Mouse (Mus musculus): ENCODE measurements around the gene Nek10. TPM values are rescaled to one million over a fixed set of nuclear protein-coding genes. Genes with fewer than 3 reads are reported as not detected.
"Not testable (repeated sequence)": the region's sequence is repeated elsewhere in the genome, so short reads cannot be mapped to it uniquely, and the experiment has no call there.

Nek10 gene
- polyA plus RNA-seq (2011; ENCODE audit: insufficient read depth, insufficient read length, low read depth, missing spikeins), result 0.12 and 0.55 TPM in 2 replicates

DNA sequence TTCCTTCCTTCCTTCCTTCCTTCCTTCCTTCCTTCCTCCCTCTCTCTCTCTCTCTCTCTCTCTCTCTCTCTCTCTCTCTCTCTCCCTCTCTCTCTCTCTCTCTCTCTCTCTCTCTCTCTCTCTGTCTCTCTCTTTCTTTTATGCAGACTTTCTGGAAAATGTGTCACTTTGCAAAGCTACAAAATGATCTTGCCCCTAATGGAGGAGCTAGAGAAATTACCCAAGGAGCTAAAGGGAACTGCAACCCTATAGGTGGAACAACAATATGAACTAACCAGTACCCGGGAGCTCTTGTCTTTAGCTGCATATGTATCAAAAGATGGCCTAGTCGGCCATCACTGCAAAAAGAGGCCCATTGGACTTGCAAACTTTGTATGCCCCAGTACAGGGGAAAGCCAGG, at the start of gene Nek10:
Nek10 (plus strand) TSS at position 301 of the 400 bp plus-strand sequence.
- not testable (repeated sequence) for H3K4me1 ChIP-seq (ENCODE audit: control insufficient read depth, insufficient read depth, low read length); H3K9me3 ChIP-seq (replicated peaks; ENCODE audit: control insufficient read depth, insufficient read depth, low read length, poor library complexity, severe bottlenecking); H3K36me3 ChIP-seq (ENCODE audit: control insufficient read depth, insufficient read depth, low read length, poor library complexity, severe bottlenecking); H3K27me3 ChIP-seq (ENCODE audit: control insufficient read depth, insufficient read depth, low read length, poor library complexity, severe bottlenecking); H3K4me3 ChIP-seq (ENCODE audit: low read depth, low read length); H3K27ac ChIP-seq (ENCODE audit: insufficient read depth, low read length); H3K9ac ChIP-seq (ENCODE audit: low read depth, poor library complexity, severe bottlenecking)

DNA sequence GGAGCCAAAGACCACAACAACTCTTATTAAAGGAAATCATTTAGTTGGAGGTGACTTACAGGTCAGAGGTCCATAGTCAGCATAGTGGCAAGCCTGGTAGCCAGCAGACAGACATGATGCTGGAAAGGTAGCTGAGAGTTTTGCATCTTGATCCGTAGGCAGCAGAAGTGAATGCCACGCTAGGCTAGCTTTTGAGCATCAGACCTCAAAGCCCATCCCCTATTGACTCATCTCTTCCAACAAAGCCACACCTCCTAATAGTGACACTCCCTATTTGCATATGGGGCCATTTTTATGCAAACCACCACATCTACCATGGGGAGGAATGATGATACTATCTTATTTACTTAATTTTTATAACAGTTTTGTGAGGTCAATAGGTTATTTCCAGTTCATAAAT, 22.0 kb upstream of the Nek10 start:
- Histone ChIP-seq H3K27ac (ENCODE audit: insufficient read depth, low read length) (no peak overlapping the region), H3K4me3 (ENCODE audit: low read depth, low read length) (no peak overlapping the region), H3K9me3 (replicated peaks; ENCODE audit: control insufficient read depth, insufficient read depth, low read length, poor library complexity, severe bottlenecking) (no peaks in the 10 kb centered on the region), H3K4me1 (ENCODE audit: control insufficient read depth, insufficient read depth, low read length) (no peaks in the 10 kb centered on the region), H3K27me3 (ENCODE audit: control insufficient read depth, insufficient read depth, low read length, poor library complexity, severe bottlenecking) (no peaks in the 10 kb centered on the region), H3K36me3 (ENCODE audit: control insufficient read depth, insufficient read depth, low read length, poor library complexity, severe bottlenecking) (peaks cover 6% of the 10 kb centered on the region), H3K9ac (ENCODE audit: low read depth, poor library complexity, severe bottlenecking) (no peak overlapping the region)
- TF ChIP-seq EP300 (IDR thresholded peaks at IDR 0.05; ENCODE audit: insufficient read depth, low read depth, low read length), result no peak
- TF ChIP-seq POLR2A (IDR thresholded peaks at IDR 0.05; ENCODE audit: insufficient read depth, low read length), result no peak
- no peak for TF ChIP-seq CTCF (IDR thresholded peaks at IDR 0.05; ENCODE audit: low read depth, low read length)

DNA sequence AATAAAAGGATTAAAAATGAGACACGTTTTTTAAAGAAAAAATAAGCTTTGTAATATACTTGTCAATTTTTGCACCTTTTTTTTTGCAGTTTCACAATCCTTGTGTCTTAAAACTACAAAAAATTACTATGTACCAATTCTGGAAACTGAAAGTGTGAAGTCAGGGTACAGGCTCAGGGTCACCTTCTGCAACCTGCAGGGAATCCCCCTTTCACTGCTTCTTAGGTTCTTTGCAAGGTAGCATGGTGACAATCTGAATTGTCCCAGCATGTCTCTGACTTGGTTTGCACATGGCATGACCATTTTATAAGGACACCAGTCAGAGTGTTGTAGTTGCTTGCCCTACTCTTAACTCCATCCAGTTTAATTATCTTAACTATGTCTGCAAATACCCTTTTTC, 19.0 kb upstream of the Nek10 start:
- Histone ChIP-seq H3K9me3 (replicated peaks; ENCODE audit: control insufficient read depth, insufficient read depth, low read length, poor library complexity, severe bottlenecking) (peaks cover 7% of the 10 kb centered on the region), H3K4me1 (ENCODE audit: control insufficient read depth, insufficient read depth, low read length) (no peaks in the 10 kb centered on the region), H3K9ac (ENCODE audit: low read depth, poor library complexity, severe bottlenecking) (no peak overlapping the region), H3K36me3 (ENCODE audit: control insufficient read depth, insufficient read depth, low read length, poor library complexity, severe bottlenecking) (peaks cover 14% of the 10 kb centered on the region), H3K4me3 (ENCODE audit: low read depth, low read length) (no peak overlapping the region), H3K27me3 (ENCODE audit: control insufficient read depth, insufficient read depth, low read length, poor library complexity, severe bottlenecking) (no peaks in the 10 kb centered on the region), H3K27ac (ENCODE audit: insufficient read depth, low read length) (no peak overlapping the region)
- no peak for TF ChIP-seq POLR2A (IDR thresholded peaks at IDR 0.05; ENCODE audit: insufficient read depth, low read length)
- TF ChIP-seq EP300 (IDR thresholded peaks at IDR 0.05; ENCODE audit: insufficient read depth, low read depth, low read length), result no peak
- TF ChIP-seq CTCF (IDR thresholded peaks at IDR 0.05; ENCODE audit: low read depth, low read length), result no peak

DNA sequence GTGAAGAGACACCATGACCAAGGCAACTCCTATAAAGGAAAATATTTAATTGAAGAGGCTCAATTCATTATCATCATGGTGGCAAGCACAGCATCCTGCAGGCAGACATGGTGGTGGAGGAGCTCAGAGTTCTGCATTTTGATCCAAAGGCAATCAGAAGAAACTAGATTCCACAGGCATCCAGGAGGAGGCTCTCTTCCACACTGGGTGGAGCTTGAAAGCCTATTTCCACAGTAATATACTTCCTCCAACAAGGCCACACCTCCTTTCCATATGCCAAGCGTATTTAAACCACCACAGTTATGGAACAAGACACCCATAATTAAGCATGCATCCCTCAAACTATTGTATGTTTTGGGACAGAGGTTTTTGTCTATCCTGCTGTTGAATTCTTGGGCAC, 16.2 kb upstream of the Nek10 start:
- no peak for TF ChIP-seq CTCF (IDR thresholded peaks at IDR 0.05; ENCODE audit: low read depth, low read length)
- no peak overlapping the region for H3K27ac ChIP-seq (ENCODE audit: insufficient read depth, low read length)
- no peak overlapping the region for H3K4me3 ChIP-seq (ENCODE audit: low read depth, low read length)
- no peaks in the 10 kb centered on the region for H3K27me3 ChIP-seq (ENCODE audit: control insufficient read depth, insufficient read depth, low read length, poor library complexity, severe bottlenecking)
- H3K4me1 ChIP-seq (ENCODE audit: control insufficient read depth, insufficient read depth, low read length), result no peaks in the 10 kb centered on the region
- H3K9ac ChIP-seq (ENCODE audit: low read depth, poor library complexity, severe bottlenecking), result no peak overlapping the region
- peaks cover 17% of the 10 kb centered on the region for H3K36me3 ChIP-seq (ENCODE audit: control insufficient read depth, insufficient read depth, low read length, poor library complexity, severe bottlenecking)
- H3K9me3 ChIP-seq (replicated peaks; ENCODE audit: control insufficient read depth, insufficient read depth, low read length, poor library complexity, severe bottlenecking), result peaks cover 7% of the 10 kb centered on the region

DNA sequence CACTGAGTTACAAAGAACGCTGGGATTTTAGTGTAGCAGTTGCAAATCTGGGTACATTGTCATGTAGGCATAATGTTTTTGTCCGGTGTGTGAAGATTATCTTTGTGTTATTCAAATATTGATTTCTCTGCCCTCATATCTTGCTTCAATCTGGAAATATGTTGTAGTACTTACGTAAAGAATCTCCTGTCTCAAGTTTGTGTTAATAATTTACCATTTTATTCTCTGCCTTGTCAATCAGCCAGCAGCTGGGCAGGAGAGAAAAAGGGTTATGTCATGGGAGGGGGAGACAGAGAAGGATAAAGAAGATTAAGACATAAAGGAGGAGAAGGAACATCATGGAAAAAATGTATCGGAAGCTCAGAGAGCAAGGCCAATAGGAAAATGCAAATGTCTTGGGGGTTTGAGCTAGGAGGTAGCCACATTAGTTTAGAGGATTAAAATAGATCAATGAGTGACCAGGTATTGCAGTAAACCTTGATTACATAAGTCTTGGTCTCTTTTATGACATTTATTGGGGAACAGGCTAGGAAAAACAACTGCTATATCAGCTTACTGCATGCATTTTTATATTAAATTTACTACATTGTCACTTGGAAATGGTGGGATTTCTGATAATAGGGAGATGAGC, 13.3 kb upstream of the Nek10 start:
- no peaks in the 10 kb centered on the region for H3K4me1 ChIP-seq (ENCODE audit: control insufficient read depth, insufficient read depth, low read length)
- H3K27ac ChIP-seq (ENCODE audit: insufficient read depth, low read length), result no peak overlapping the region
- no peak overlapping the region for H3K9ac ChIP-seq (ENCODE audit: low read depth, poor library complexity, severe bottlenecking)
- H3K4me3 ChIP-seq (ENCODE audit: low read depth, low read length), result no peak overlapping the region
- no peaks in the 10 kb centered on the region for H3K27me3 ChIP-seq (ENCODE audit: control insufficient read depth, insufficient read depth, low read length, poor library complexity, severe bottlenecking)
- H3K9me3 ChIP-seq (replicated peaks; ENCODE audit: control insufficient read depth, insufficient read depth, low read length, poor library complexity, severe bottlenecking), result peaks cover 7% of the 10 kb centered on the region
- peaks cover 17% of the 10 kb centered on the region for H3K36me3 ChIP-seq (ENCODE audit: control insufficient read depth, insufficient read depth, low read length, poor library complexity, severe bottlenecking)
- TF ChIP-seq POLR2A (IDR thresholded peaks at IDR 0.05; ENCODE audit: insufficient read depth, low read length) (no peak), EP300 (IDR thresholded peaks at IDR 0.05; ENCODE audit: insufficient read depth, low read depth, low read length) (no peak), CTCF (IDR thresholded peaks at IDR 0.05; ENCODE audit: low read depth, low read length) (no peak)

DNA sequence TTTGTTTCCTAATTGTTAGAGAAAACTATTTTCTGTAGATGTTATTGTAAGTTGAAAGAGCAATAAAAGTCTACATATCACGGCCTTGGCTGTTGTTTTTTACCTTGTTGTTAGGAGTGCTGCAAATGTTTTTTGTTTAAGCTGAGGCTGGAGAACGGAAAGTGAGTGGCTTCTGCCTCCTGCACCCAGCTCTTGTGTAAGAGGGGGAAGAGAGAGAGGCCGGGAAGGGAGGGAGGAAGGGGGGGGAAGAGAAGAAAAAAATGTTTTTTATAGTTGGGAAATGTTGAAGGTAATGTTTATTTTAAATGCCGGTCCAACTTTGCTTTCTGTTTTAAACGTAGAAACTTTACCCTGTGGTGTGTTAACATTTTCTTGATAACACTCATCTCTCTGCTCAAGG, 3.4 kb upstream of the Nek10 start:
- no peaks in the 10 kb centered on the region; the same call in 1 of the 2 replicates for H3K36me3 ChIP-seq (ENCODE audit: control insufficient read depth, insufficient read depth, low read length, poor library complexity, severe bottlenecking)
- H3K27me3 ChIP-seq (ENCODE audit: control insufficient read depth, insufficient read depth, low read length, poor library complexity, severe bottlenecking), result no peaks in the 10 kb centered on the region
- no peak overlapping the region for H3K27ac ChIP-seq (ENCODE audit: insufficient read depth, low read length)
- H3K4me1 ChIP-seq (ENCODE audit: control insufficient read depth, insufficient read depth, low read length), result no peaks in the 10 kb centered on the region
- H3K9ac ChIP-seq (ENCODE audit: low read depth, poor library complexity, severe bottlenecking), result no peak overlapping the region
- TF ChIP-seq CTCF (IDR thresholded peaks at IDR 0.05; ENCODE audit: low read depth, low read length) (no peak), POLR2A (IDR thresholded peaks at IDR 0.05; ENCODE audit: insufficient read depth, low read length) (no peak), EP300 (IDR thresholded peaks at IDR 0.05; ENCODE audit: insufficient read depth, low read depth, low read length) (no peak)
- no peaks in the 10 kb centered on the region for H3K9me3 ChIP-seq (replicated peaks; ENCODE audit: control insufficient read depth, insufficient read depth, low read length, poor library complexity, severe bottlenecking)
- H3K4me3 ChIP-seq (ENCODE audit: low read depth, low read length), result no peak overlapping the region

Measured in ES-Bruce4 (cell line).